Mouse (Mus musculus): Measurements from ENCODE around the gene Slc26a11.

DNA sequence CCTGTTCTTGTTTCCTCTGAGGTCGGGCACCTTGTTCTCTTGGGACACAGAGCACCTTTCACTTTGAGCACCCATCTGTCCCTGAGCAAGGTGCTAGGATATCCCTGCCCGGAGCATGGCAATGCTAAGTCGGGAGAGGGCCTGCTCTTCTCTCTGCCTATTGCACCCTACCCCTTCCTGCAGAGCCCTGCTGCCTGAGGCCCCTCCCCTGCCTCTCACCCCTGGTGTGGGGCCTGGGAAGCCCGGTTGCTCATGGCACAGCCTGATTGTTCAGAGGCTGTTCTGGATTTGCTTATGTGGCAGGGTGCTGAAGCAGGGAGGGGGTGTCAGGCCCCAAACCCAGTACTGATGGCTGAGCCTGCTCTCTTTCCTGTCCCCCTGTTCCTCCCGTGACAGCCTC lies 16.2 kb upstream of the Slc26a11 start:
- TF ChIP-seq POLR2A (IDR thresholded peaks at IDR 0.05; ENCODE audit: low read depth, low read length) (no peak), CTCF (conservative IDR thresholded peaks at IDR 0.05 in 1 of 2, IDR thresholded peaks at IDR 0.05 in 1 of 2; ENCODE audit: low read depth in 2 of 2, low read length in 2 of 2) (no peak), SIN3A (IDR thresholded peaks at IDR 0.05; ENCODE audit: low read length) (no peak), RAD21 (IDR thresholded peaks at IDR 0.05; ENCODE audit: low read depth, low read length) (no peak), NELFE (IDR thresholded peaks at IDR 0.05; ENCODE audit: low read depth, low read length) (no peak), ZC3H11A (IDR thresholded peaks at IDR 0.05; ENCODE audit: low read depth, low read length) (no peak), ETS1 (conservative IDR thresholded peaks at IDR 0.05; ENCODE audit: low read depth, low read length) (no peak), EP300 (IDR thresholded peaks at IDR 0.05; ENCODE audit: low read length) (no peak), GABPA (IDR thresholded peaks at IDR 0.05; ENCODE audit: insufficient replicate concordance, low read depth, low read length) (no peak), ZMIZ1 (IDR thresholded peaks at IDR 0.05; ENCODE audit: low read depth, low read length) (no peak), MEF2A (IDR thresholded peaks at IDR 0.05; ENCODE audit: borderline replicate concordance, low read depth, low read length) (no peak), USF2 (conservative IDR thresholded peaks at IDR 0.05; ENCODE audit: low read depth, low read length) (no peak), ELF1 (IDR thresholded peaks at IDR 0.05; ENCODE audit: low read depth, low read length) (no peak), USF1 (IDR thresholded peaks at IDR 0.05; ENCODE audit: low read depth, low read length) (no peak)

Measured in CH12.LX (cell line).